Mouse (Mus musculus): ENCODE results near the gene Dnaaf1. TPM values are rescaled to one million over a fixed set of nuclear protein-coding genes. Genes with fewer than 3 reads are reported as not detected.

The Dnaaf1 gene
- total RNA-seq, 2 experiments from 2014 or later: 0.32 to 0.48 TPM

DNA sequence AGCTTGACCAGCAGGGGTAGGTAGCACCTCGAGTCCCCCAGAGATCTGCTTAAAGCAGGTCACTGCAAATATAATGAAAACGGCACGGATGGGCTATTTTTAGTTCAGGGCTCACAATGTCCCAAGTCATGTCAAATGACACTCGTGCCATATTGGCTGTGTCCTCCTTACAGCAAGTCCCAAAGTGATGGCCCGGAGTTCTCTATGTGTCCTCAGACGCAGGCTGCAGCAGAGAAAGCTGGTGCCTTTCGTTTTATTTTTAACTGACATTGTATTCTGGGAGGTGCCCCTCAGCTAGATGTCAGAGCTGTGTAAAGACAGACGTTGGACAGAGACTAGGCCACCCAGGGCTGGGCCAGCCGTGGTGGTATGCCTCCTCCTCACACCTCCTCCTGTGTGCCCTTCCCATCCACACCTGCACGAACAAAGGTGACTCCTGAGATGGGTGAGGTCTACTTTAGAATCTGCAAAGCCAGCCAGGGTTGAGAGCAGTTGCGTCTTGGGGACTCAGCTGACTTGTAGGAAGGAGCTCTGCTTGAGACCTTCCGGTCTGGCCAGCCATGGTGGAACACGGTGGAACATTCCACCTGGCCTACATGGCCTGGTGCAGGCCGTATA is 45.9 kb downstream of the Dnaaf1 start:
- no peak for DNase-seq (ENCODE audit: low spot score in 2 of 2)

DNA sequence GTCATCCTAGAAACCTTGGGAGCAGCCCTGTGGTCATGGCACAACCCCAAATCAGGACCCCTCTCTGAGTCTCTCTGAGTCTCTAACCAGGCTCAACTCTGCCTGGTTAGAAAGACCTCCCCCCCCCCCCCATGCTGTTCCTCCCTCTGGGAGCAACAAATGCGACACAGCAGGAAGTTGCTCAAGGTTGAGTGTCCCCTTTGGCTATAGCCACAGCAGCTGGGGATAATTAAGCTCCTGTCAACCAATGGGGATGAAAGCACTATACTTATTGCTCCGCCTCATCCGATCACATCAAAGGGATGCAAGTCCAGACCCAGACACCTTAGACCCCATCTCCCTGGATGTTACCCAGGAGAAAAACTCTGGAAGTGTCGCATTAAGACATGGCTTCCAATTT is 47.5 kb downstream of the Dnaaf1 start:
- DNase-seq (ENCODE audit: low spot score in 2 of 2): no peak

DNA sequence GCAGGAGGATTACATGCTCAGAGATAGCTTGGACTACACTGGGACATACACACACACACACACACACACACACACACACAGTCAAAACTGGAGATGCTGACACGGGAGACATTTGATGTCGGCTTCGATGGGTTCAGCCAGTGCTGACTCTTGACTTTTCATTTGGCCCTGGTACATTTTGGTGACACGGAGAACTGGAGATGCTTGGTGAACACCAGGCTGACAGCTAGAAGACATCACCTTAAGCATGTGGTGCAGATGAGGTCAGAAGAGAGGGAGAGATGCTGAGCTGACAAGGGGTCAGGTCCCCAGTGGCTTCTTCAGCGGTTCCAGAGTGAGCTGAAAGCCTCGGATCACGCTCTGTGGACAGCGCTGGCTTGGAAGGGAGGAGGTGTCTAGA is 48.0 kb downstream of the Dnaaf1 start:
- no peak for DNase-seq (ENCODE audit: low spot score in 2 of 2)

DNA sequence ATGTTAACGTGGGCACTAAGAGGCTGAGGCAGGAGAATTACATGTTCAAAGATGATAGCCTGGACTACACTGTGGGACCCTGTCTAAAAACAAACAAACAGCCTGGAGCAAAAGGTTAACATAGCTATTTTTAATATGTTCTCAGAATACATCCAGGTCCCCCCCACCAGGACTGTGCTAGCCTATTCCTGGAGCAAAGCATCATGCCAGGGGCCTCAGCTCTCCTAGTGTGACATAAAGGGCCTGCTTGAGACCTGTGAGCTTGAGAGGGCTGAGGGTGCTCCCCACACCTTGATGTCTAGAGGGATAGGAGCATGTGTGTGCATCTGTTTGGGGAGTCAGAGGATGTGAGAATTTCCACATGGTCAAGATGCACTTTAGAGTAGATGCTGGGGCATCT is 48.7 kb downstream of the Dnaaf1 start:
- DNase-seq (ENCODE audit: low spot score in 2 of 2): no peak

DNA sequence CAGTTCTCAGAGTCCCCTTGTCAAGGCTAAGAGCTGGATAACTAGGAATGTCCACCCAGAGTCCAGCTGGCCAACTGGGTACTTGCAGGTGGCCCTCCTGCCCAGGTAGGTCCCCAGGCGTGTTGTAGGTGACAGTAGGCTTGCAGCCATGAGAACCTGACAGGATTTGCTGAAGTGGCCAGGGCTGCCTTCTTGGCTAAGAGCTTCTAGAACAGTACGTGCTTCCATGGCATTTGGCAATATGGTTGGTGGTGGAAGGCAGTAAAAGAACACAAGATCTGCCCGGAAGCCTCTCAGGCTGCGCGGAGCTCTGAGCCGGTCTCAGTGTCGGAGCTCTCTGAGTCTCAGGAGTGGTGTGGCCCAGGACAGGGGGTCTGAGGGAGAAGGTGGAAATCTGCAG is 49.9 kb downstream of the Dnaaf1 start:
- DNase-seq (ENCODE audit: low spot score in 2 of 2): no peak

DNA sequence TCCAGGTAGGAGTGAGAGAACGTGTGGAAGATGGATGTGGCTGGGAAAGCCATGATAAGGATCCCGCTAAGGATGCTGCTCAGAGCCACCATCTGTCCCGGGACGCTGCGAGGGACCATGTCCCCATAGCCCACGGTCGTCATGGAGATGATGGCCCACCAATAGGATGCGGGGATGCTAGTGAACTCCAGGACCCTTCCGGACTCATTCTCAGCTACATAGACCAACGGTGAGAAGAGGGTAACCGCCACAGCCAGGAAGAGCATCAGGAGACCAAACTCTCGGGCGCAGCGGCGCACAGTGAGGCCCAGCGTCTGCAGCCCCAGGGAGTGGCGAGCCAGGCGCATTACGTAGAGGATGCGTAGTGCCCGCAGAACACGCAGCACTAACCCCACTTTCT is 50.8 kb downstream of the Dnaaf1 start:
- no peak for DNase-seq (ENCODE audit: low spot score in 2 of 2)

DNA sequence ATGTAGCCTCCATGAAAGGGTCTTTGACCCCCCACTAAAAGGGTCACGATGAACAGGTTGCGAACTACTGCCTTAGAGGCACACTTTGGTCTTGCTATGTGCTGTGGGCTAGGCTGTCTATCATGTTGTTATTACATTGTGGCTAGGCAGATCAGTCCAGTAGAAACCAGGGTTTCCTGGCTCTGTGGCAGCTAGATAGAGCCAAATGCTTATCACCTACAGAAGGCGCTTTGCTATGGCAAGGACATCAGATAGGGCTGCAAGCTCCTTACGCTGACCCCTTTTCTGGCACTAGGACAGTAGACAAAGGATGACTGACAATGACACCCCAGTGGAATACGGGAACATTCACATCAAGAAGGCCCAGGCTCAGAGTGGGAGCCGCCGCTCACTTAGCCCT is 52.2 kb downstream of the Dnaaf1 start:
- DNase-seq (ENCODE audit: low spot score in 2 of 2): no peak

DNA sequence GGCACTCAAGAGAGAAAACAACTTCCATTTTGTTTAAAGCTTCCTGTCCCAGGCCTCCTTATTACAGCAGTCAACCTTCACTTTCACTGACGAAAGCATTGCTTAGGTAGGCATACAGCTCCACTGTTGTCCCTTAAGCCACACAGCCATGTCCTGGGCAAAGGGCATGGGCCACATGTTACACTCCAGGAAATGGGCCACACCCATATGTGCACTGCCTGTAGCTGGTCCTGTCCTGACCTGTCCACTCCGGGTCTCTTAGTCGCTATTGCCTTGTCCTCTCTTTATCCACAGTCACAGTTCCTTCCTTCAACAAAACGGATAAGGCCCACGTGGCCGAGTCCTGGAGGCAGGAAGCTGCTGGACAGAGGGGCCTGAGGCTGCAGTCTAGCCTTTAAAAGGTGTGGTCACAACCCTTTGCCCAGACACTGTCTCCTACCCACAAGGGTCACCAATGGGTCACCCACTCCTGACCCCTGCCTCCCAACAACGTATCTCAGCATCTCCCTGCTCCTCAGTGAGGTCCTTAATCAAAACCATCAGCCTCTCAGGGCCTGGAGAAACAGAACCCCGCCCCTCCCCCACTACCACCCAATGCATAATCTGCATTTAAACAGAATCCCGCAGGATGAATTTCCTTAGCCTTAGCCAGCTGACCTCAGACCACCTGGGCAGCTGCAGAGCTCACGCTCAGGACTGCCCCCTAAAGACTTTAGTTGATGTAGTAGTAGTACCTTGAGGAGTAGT is 52.8 kb downstream of the Dnaaf1 start:
- DNase-seq (ENCODE audit: low spot score in 2 of 2): no peak

DNA sequence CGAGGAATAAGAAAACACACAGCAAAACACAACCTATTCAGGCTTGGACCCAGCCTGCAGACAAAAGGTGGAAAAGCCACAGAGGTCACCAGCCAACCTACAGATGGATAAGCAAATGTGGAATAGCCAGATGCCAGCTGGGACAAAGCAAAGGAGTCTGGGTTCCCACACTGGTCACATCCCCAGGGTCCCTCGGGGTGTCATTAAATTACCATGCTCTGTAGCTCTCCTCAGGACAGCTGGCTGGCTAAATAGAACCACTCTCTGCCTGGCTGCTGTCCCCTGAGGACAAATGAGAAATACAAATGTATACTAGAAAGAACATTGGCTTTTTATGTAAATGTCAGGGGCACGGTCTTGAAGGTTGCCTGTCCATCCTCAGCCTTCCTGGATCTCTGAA is 55.8 kb downstream of the Dnaaf1 start:
- no peak for DNase-seq (ENCODE audit: low spot score in 2 of 2)

DNA sequence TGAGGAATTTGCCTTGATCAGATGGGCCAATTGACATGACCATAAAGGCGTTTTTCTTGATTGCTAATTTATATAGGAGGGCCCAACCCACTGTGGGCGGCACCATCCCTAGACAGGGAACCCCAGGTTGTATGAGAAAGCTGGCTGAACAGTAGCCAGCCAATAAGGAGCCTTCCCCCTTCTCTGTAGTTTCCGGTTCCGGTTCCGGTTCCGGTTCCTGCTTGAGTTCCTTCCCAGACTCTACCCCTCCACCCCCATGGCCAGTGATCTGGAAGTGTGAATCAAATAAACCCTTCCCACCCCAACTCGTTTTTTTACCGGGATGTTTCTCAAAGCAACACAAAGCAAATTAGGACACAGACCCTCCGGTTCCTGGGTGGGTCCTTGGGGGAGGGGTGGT is 57.2 kb downstream of the Dnaaf1 start:
- no peak for DNase-seq (ENCODE audit: low spot score in 2 of 2)

DNA sequence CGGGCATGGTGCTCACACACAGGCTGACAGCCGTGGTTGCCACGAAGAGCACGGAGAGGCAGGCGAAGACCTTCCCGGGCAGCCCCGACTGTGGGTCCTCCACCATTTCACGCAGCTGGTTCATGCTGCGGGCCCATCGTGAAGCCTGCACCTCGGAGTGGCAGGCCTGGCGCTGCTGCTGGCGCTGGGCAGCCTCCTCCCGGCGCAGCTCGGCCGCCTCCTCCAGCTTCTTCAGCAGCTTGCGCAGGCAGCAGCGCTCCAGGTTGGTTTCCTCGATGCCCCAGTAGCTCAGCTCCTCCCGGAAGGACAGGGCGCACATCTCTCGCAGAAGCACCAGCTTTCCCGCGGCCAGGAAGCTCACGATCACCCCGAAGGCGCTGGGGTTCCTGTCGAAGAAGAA is 57.9 kb downstream of the Dnaaf1 start:
- DNase-seq (ENCODE audit: low spot score in 2 of 2): no peak

DNA sequence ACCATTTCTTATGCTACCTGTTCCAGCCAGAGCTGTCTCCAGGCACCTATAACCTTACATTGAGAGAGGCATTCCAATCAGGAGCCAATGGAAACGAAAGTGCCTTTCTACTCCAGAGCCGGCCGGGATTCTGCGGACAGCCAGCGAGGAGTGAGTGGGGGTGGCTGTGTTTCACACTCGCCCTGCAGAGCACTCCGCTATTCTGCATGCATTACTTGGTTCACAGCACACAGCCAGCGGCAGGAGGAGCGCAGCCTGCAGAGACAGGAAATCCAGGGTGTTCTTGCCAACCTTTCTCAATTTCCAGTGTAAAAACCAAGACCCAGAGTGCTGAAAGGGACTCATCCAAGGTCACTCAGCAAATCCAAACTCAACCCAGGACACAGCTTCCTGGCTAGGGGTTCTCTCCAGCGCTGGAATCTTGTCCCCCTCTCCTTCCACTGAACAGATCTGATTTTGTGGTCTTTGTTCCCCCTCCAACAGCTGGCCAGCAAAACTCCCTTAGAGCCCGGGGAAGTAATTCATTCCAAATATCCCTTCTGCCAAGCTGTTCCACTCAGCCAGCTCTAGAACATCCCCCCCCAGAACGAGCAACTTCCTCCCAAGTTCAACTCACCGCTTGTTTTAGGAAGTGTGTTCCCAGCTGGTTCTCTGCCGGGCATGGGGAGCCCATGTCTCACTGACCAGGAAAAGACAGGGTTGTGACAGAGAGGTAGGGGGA is 59.7 kb downstream of the Dnaaf1 start:
- DNase-seq (ENCODE audit: low spot score in 2 of 2): no peak

DNA sequence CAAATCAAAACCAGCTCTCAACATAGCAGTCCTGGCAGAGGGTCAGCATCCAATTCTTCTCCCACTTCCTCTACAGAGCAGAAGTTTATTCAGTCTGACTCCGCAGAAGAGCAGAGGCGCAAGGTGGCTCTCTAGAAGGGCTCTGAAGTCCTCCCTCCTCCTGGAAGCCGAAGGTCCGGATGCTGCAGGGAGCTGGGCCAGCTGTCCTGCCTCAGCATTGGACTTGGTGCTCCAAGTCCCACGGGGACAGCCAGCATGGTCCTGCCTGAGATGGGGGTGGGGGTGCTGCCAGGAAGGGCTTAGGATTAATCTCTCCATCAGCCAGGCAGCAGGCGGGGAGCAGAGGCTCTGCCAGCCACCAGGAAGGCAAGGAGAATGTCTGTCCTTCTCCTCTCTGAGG is 60.3 kb downstream of the Dnaaf1 start, which contains the start of gene Kcng4:
Kcng4 (minus strand) TSS at position 303 of the 400 bp plus-strand sequence.
- DNase-seq (ENCODE audit: low spot score in 2 of 2): no peak

DNA sequence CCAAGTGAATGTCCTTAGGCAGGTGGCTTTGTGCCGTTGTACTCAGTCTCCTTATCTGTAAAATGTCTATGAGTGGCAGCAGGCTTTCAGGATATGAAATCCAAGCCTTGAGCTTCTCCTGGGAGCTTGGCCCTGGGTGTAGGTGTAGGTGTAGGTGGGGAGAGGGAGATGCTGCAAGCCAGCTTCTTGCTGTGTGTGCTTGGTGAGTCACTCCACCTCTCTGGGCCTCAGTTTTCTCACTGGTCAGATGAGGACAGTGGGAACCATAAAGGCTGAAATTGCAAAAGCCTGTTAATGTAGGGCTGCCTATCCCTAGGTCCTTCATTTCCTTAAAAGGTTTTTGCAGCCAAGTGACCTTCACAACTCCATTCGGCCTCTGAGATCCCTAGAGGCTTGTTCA is 60.9 kb downstream of the Dnaaf1 start:
- DNase-seq (ENCODE audit: low spot score in 2 of 2): no peak

DNA sequence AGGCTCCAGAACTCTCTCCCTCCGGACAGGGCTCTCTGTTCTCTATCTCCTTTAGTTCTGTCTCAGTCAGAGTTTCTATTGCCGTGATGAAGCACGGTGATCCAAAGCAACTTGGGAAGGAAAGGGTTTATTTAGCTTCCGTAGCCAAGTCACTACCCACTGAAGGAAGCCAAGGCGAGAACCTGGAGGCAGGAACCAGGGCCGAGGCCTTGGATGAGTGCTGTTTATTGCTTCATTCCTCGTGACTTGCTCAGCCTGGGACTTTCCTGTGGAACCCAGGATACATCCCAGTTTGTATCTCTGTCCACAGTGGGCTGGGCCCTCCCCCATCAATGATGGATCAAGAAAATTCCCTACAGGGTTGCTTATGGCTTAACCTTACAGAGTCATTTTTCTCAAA is 61.7 kb downstream of the Dnaaf1 start:
- no peak for DNase-seq (ENCODE audit: low spot score in 2 of 2)

DNA sequence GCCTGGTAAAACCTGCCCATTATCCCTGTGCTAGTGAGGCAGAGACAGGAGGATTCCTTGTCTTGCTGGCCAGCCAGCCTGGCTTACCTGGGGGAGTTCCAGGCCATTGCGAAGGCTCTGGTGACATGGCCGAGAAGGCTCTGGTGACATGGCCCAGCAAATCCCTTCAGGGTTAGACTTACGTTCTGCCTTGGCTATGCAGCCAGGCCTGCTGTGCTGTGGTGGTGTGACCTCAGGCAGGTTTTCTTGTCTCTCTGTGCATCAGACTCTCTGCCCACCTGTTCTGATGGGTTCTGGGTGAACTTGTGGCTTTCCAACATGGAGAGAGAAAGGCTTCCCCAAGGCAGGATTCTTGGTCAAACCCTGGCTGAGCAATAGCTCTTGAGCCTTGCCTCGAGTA is 62.3 kb downstream of the Dnaaf1 start:
- DNase-seq (ENCODE audit: low spot score in 2 of 2): no peak

DNA sequence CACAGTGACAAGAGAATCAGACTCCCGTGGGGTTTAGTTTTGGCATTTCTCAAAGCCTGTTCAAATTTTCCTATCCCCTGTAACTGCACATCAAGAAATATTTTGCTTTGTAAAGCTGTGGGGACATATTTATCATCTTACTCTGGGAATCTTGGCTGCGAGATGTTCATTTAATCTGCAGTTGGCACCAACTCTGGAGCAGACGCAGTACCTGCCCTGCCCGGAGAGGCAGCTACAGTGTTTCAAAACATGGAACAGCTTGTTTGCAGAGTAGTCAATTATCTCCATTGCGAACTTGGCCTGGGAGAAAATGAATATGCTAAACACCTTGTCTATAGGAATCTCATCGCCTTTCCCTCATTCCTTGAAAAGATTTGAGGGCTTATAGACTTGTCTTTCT is 63.2 kb downstream of the Dnaaf1 start:
- DNase-seq (ENCODE audit: low spot score in 2 of 2): peak in 1 of 2 experiments; percentile 37

DNA sequence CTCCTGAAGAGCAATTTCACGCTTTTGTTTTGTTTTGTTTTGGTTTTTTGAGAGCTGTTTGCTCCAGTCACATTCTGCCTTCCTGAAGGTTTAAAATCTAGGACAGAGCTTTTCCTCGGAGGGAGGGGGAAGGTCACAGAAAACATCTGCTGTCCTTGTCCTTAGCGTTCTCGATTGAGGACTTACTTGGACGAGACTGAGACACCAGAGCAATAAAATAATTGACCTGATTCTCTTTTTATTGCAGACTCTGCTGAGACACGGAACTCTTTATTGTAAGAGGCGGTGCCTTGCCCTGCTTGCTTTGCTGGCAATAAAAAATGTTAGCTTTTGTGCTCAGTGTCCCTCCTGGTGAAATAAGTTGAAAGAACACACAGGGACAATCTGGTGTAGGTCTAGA is 64.8 kb downstream of the Dnaaf1 start:
- DNase-seq (ENCODE audit: low spot score in 2 of 2): no peak

DNA sequence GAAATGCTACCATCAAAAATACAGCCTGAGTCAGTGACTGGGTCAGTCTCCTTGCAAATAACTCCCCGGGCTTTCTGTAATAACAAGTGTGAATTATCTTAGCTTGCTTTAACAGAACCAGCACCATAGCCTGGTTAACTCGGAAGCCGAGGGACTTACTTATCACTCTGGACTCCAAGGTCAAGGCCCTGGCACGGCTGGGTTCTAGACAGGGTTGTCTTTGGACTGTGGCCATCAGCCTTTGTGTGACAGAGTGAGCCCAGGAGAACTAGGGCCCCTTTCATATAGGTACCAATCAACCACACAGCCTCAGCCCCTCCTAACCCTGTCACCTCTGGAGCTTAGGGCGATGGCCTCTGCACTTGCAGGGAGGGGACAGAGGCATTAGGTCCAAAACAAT is 66.0 kb downstream of the Dnaaf1 start:
- no peak for DNase-seq (ENCODE audit: low spot score in 2 of 2)

DNA sequence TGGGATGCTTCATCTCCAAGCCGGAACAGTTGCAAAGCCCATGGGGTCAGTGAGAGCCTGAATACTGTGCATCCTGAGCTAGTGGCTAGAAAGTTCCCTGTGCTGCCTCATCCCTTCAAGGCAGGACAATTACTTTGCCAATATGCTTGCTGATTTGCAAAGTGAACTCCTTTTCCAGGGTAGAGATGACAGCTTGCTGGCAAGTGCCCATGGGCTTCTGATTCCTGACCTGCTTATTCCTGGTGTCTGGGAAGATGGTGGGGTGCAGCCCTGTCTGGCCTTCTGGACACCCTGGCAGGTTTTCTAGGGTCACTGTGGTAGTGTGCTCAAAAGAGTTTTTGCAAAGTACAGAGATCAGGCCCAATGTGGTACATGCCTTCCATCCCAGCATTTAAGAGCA is 67.9 kb downstream of the Dnaaf1 start:
- DNase-seq (ENCODE audit: low spot score in 2 of 2): no peak

DNA sequence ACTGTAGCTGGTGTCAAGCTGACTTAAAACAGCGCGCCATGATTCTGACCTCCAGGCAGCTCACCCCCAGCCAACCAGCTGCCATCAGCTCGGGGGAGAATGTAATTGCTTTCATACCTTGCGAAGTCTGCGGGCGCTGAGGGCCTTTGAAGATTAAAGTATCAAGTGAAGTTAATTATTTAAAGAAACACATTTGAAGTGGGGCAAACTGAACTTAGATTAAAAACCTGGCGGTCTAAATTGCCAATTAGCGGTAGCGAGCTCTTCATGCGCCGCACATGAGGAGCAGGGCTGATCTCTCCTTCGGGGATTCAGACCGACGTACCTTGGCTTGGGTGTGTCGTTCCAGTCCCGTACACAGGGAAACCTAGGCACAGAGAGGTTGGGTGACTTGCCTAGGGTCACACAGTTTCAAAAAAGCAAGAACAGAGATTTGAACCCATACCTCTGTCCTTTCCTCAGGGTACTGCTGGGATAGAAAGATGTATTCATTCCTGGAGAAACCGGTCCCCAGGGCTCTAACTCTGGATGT is 69.5 kb downstream of the Dnaaf1 start:
- no peak for DNase-seq (ENCODE audit: low spot score in 2 of 2)

DNA sequence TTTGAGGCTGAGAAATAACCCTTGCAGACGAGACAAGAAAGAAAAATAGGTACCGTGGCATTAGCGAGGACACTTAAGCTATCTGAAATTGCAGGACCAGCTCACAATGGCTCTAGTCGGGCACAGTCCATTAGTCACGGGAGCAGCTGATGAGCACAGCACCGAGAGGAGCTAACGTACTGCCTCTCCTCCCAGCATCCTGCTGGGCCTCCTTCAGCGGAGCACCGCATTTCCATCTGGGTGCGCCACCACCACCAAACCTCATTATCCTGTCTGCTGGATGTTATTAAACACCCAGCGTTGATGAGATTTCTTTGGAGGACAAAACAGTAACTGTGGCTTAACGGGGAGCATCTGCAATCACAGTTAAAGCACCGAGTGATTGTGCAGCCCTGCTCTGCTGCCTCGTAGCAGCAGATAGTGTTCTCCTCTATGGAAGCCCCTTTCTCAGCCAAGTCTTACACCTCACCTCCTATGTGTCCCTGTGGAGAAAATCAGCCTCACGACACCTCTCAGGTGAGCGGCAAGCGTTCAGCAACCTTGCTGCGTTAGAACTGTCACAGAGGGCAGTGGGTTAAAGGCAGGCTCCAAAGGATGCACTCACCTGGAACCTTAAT is 70.1 kb downstream of the Dnaaf1 start:
- DNase-seq (ENCODE audit: low spot score in 2 of 2): no peak

Data from layer of hippocampus, postnatal 14 days (tissue).